Mouse (Mus musculus): ENCODE measurements around the gene Rbpms2.
"Not testable (repeated sequence)": the region's sequence is repeated elsewhere in the genome, so short reads cannot be mapped to it uniquely, and the experiment has no call there.

The Rbpms2 gene

GRCm38 (mm10) chr9:65654700-65655237, 25.3 kb downstream of the Rbpms2 start:
- no peak for DNase-seq (ENCODE audit: low read depth, low spot score)

- no peak for DNase-seq (ENCODE audit: low read depth, low spot score)
Observed at GRCm38 (mm10) chr9:65655540-65655939, 26.1 kb downstream of the Rbpms2 start.

- DNase-seq (ENCODE audit: low read depth, low spot score) = no peak
Observed at GRCm38 (mm10) chr9:65657218-65657617, 27.8 kb downstream of the Rbpms2 start.

GRCm38 (mm10) chr9:65661029-65661428, 31.6 kb downstream of the Rbpms2 start:
- DNase-seq (ENCODE audit: low read depth, low spot score) = no peak

GRCm38 (mm10) chr9:65661493-65661892, 32.0 kb downstream of the Rbpms2 start:
- DNase-seq (ENCODE audit: low read depth, low spot score) = no peak

- no peak for DNase-seq (ENCODE audit: low read depth, low spot score)
Observed at GRCm38 (mm10) chr9:65664163-65664562, 34.7 kb downstream of the Rbpms2 start.

GRCm38 (mm10) chr9:65666042-65666441, 36.6 kb downstream of the Rbpms2 start:
- DNase-seq (ENCODE audit: low read depth, low spot score) = peak; percentile 39

GRCm38 (mm10) chr9:65667701-65668100, 38.3 kb downstream of the Rbpms2 start, which contains the start of gene Oaz2:
TSS of gene Oaz2 (plus strand) at chr9:65668001.
- DNase-seq (ENCODE audit: low read depth, low spot score) = no peak

- no peak for DNase-seq (ENCODE audit: low read depth, low spot score)
Observed at GRCm38 (mm10) chr9:65671431-65671931, 42.0 kb downstream of the Rbpms2 start.

- no peak for DNase-seq (ENCODE audit: low read depth, low spot score)
Observed at GRCm38 (mm10) chr9:65672996-65673395, 43.5 kb downstream of the Rbpms2 start.

- no peak for DNase-seq (ENCODE audit: low read depth, low spot score)
Observed at GRCm38 (mm10) chr9:65675461-65676357, 46.3 kb downstream of the Rbpms2 start.

GRCm38 (mm10) chr9:65676358-65677118, 47.1 kb downstream of the Rbpms2 start:
- DNase-seq (ENCODE audit: low read depth, low spot score) = peak; percentile 85

- DNase-seq (ENCODE audit: low read depth, low spot score) = no peak
Observed at GRCm38 (mm10) chr9:65677119-65677462, 47.6 kb downstream of the Rbpms2 start.

- DNase-seq (ENCODE audit: low read depth, low spot score) = no peak
Observed at GRCm38 (mm10) chr9:65679181-65679761, 49.8 kb downstream of the Rbpms2 start.

- no peak for DNase-seq (ENCODE audit: low read depth, low spot score)
Observed at GRCm38 (mm10) chr9:65680938-65681633, 51.6 kb downstream of the Rbpms2 start.

GRCm38 (mm10) chr9:65681634-65681940, 52.1 kb downstream of the Rbpms2 start:
- no peak for DNase-seq (ENCODE audit: low read depth, low spot score)

GRCm38 (mm10) chr9:65682183-65682582, 52.7 kb downstream of the Rbpms2 start:
- no peak for DNase-seq (ENCODE audit: low read depth, low spot score)

- no peak for DNase-seq (ENCODE audit: low read depth, low spot score)
Observed at GRCm38 (mm10) chr9:65682994-65683393, 53.5 kb downstream of the Rbpms2 start.

- DNase-seq (ENCODE audit: low read depth, low spot score) = no peak
Observed at GRCm38 (mm10) chr9:65684704-65685103, 55.3 kb downstream of the Rbpms2 start.

- DNase-seq (ENCODE audit: low read depth, low spot score) = not testable (repeated sequence)
Observed at GRCm38 (mm10) chr9:65689869-65690268, 60.4 kb downstream of the Rbpms2 start.

- no peak for DNase-seq (ENCODE audit: low read depth, low spot score)
Observed at GRCm38 (mm10) chr9:65692466-65692865, 63.0 kb downstream of the Rbpms2 start.

Measured in retina, adult 2 months (tissue).